15 mouse cellular contexts compared by ENCODE assay signal in genomic region chr11:88015795-88016194, GRCm38 (mm10).
"Had no signal": no experiment of that assay in that cellular context is flagged by ENCODE, and none has a peak within 500 bp of the region (broad histone marks: within the 10 kb centered on the region; RNA-seq: fewer than 3 reads in every experiment).

No protein-coding gene starts in this region.

- H3K9ac ChIP-seq: lung, embryonic 15.5 days; midbrain, embryonic 13.5 days; midbrain, embryonic 15.5 days; neural tube, embryonic 12.5 days had no signal

- H3K4me2 ChIP-seq: lung, embryonic 15.5 days; midbrain, embryonic 11.5 days; midbrain, embryonic 13.5 days; midbrain, embryonic 15.5 days; neural tube, embryonic 12.5 days had no signal

- ATAC-seq: lung, postnatal 0 days; midbrain, embryonic 13.5 days; midbrain, embryonic 15.5 days had no signal

- H3K27me3 ChIP-seq: lung, embryonic 15.5 days; midbrain, embryonic 13.5 days; midbrain, embryonic 15.5 days; neural tube, embryonic 12.5 days had no signal

- H3K27ac ChIP-seq: lung, embryonic 15.5 days; macrophage; midbrain, embryonic 13.5 days; midbrain, embryonic 15.5 days; neural tube, embryonic 12.5 days had no signal

- H3K36me3 ChIP-seq: lung, embryonic 15.5 days; midbrain, embryonic 13.5 days; midbrain, embryonic 15.5 days; neural tube, embryonic 12.5 days had no signal

- H3K9me3 ChIP-seq: lung, embryonic 15.5 days; megakaryocyte, embryonic 14.5 days; midbrain, embryonic 13.5 days; midbrain, embryonic 15.5 days; neural tube, embryonic 12.5 days had no signal

- H3K4me1 ChIP-seq: megakaryocyte, embryonic 14.5 days; midbrain, embryonic 13.5 days; midbrain, embryonic 15.5 days; neural tube, embryonic 12.5 days had no signal

- DNase-seq: lung, adult 2 months; lung, postnatal 14 days; lung, postnatal 36 days; right cerebral cortex, postnatal 14 days; thymus, adult 18-20 months; thymus, postnatal 14 days; thymus, postnatal 36 days had no signal

- H3K4me3 ChIP-seq: lung, embryonic 15.5 days; megakaryocyte, embryonic 14.5 days; midbrain, embryonic 13.5 days; midbrain, embryonic 15.5 days; neural tube, embryonic 12.5 days had no signal
